Mouse (Mus musculus) megakaryocyte, embryonic 14.5 days (primary cell): ENCODE measurements around the gene Gldn.

Source experiments
- FLI1 ChIP-seq: IDR thresholded peaks from 2 replicates; pipeline ENCODE4 v1.6.1; 2012; ENCODE audit warnings: low read length, inconsistent platforms, mixed read lengths
- GATA1 ChIP-seq: IDR thresholded peaks from 3 replicates; pipeline ENCODE4 v1.6.1; 2012; ENCODE audit warnings: mixed read lengths, low read length, inconsistent platforms, borderline replicate concordance

DNA sequence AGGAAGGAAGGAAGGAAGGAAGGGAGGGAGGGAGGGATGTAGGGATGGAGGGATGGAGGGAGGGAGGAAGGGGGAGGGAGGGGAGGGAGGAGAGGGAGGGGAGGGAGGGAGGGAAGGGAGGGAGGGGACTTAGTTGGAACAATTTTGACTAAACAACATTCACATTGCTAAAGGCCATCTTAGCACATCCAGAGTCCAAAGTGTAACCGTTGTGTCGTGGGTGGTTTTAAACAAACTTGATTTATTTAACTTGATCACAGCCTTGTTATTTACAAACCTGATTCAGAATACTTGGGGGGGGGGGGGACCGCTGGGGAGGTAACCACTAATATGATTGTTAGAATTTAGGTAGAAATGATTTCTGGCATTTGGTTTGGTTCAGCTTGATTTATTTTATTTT lies 13.1 kb downstream of the Gldn start:
- TF ChIP-seq GATA1 (no peak), FLI1 (no peak)
